Mouse (Mus musculus) CH12.LX (cell line): Measurements from ENCODE around the gene Anxa11. TPM values are rescaled to one million over a fixed set of nuclear protein-coding genes. Genes with fewer than 3 reads are reported as not detected.

Experiments used
- DNase-seq: peaks from one replicate; pipeline ENCODE4 v3.0.0-alpha.2; 2013; ENCODE audit errors: extremely low read depth
- H3K27ac ChIP-seq: 2 replicates; pipeline ENCODE4 v1.5.1; 2012; ENCODE audit warnings: low read depth, mild to moderate bottlenecking, control low read depth, moderate library complexity; ENCODE audit not compliant: insufficient read depth
- H3K27me3 ChIP-seq: replicated peaks from 2 replicates; pipeline ENCODE3; 2012; ENCODE audit warnings: inconsistent platforms
- H3K36me3 ChIP-seq, 2 experiments: replicated peaks in 1 of 2; 2 replicates each; pipeline versions ENCODE3 to v1.6.1; 2012; ENCODE audit warnings: inconsistent platforms in 1 of 2, low read length in 1 of 2, mild to moderate bottlenecking in 1 of 2, mixed read lengths in 1 of 2, moderate library complexity in 1 of 2; ENCODE audit not compliant: control insufficient read depth in 1 of 2, insufficient read depth in 1 of 2
- H3K4me1 ChIP-seq, 2 experiments: 2 replicates each; pipeline ENCODE4 v1.6.1; 2012; ENCODE audit warnings: inconsistent platforms in 1 of 2, moderate library complexity in 1 of 2; ENCODE audit not compliant: insufficient read depth in 2 of 2, control insufficient read depth in 1 of 2
- H3K4me2 ChIP-seq: 2 replicates; pipeline ENCODE4 v1.6.1; 2012; ENCODE audit warnings: low read depth, mild to moderate bottlenecking, control low read depth; ENCODE audit not compliant: poor library complexity, insufficient read depth, severe bottlenecking
- H3K4me3 ChIP-seq, 3 experiments: fragments of 150-350 bp in 1 of 3; sonication (generic) in 1 of 3; replicated peaks in 1 of 3; 2 replicates each; pipeline versions ENCODE3 to v1.5.1; 2011 to 2012; ENCODE audit warnings: low read depth in 2 of 3, low read length in 2 of 3, mild to moderate bottlenecking in 2 of 3, moderate library complexity in 2 of 3, control low read depth in 1 of 3, improper control_type of control experiment in 1 of 3, inconsistent platforms in 1 of 3, mixed read lengths in 1 of 3; ENCODE audit not compliant: poor library complexity in 1 of 3
- H3K79me2 ChIP-seq: replicated peaks from 2 replicates; pipeline ENCODE4 v1.6.1; 2012; ENCODE audit warnings: mild to moderate bottlenecking, moderate library complexity; ENCODE audit not compliant: control insufficient read depth, poor library complexity, insufficient read depth, severe bottlenecking; ENCODE audit errors: extremely low read depth
- H3K9ac ChIP-seq: 2 replicates; pipeline ENCODE4 v1.6.1; 2012; ENCODE audit warnings: low read depth, mild to moderate bottlenecking, control low read depth, moderate library complexity; ENCODE audit not compliant: insufficient read depth
- H3K9me3 ChIP-seq: replicated peaks from 2 replicates; pipeline ENCODE3; 2012; ENCODE audit warnings: low read length, inconsistent platforms, mixed read lengths
- CHD1 ChIP-seq: IDR thresholded peaks from 2 replicates; pipeline ENCODE4 v1.6.1; 2012; ENCODE audit warnings: low read depth, low read length, improper control_type of control experiment, inconsistent platforms
- CHD2 ChIP-seq: IDR thresholded peaks from 2 replicates; pipeline ENCODE4 v1.6.1; 2011; ENCODE audit warnings: low read length, improper control_type of control experiment
- E2F4 ChIP-seq: IDR thresholded peaks from 2 replicates; pipeline ENCODE4 v1.6.1; 2011; ENCODE audit warnings: low read depth, low read length, improper control_type of control experiment; ENCODE audit not compliant: insufficient replicate concordance
- EP300 ChIP-seq: IDR thresholded peaks from 2 replicates; pipeline ENCODE4 v1.6.1; 2011; ENCODE audit warnings: low read length, improper control_type of control experiment
- IRF4 ChIP-seq: IDR thresholded peaks from 2 replicates; pipeline ENCODE4 v1.6.1; 2014; ENCODE audit warnings: low read depth, mild to moderate bottlenecking, inconsistent platforms, low read length, improper control_type of control experiment
- MAZ ChIP-seq: IDR thresholded peaks from 2 replicates; pipeline ENCODE4 v1.6.1; 2012; ENCODE audit warnings: low read depth, mild to moderate bottlenecking, inconsistent platforms, low read length, improper control_type of control experiment, moderate library complexity
- MEF2A ChIP-seq: IDR thresholded peaks from 2 replicates; pipeline ENCODE4 v1.6.1; 2014; ENCODE audit warnings: low read depth, mild to moderate bottlenecking, inconsistent platforms, low read length, improper control_type of control experiment, borderline replicate concordance
- NELFE ChIP-seq: IDR thresholded peaks from 2 replicates; pipeline ENCODE4 v1.6.1; 2011; ENCODE audit warnings: low read depth, low read length, improper control_type of control experiment
- POLR2AphosphoS2 ChIP-seq: IDR thresholded peaks from 2 replicates; pipeline ENCODE4 v1.6.1; 2011; ENCODE audit warnings: low read depth, low read length, improper control_type of control experiment
- RAD21 ChIP-seq: IDR thresholded peaks from 2 replicates; pipeline ENCODE4 v1.6.1; 2011; ENCODE audit warnings: low read depth, mild to moderate bottlenecking, low read length, improper control_type of control experiment, moderate library complexity
- RCOR1 ChIP-seq: conservative IDR thresholded peaks from 2 replicates; pipeline ENCODE4 v1.6.1; 2012; ENCODE audit warnings: low read depth, mild to moderate bottlenecking, inconsistent platforms, low read length, improper control_type of control experiment
- SIN3A ChIP-seq: IDR thresholded peaks from 2 replicates; pipeline ENCODE4 v1.6.1; 2012; ENCODE audit warnings: low read length, improper control_type of control experiment, inconsistent platforms
- TBP ChIP-seq: conservative IDR thresholded peaks from 2 replicates; pipeline ENCODE4 v1.6.1; 2011; ENCODE audit warnings: low read depth, low read length, improper control_type of control experiment
- USF2 ChIP-seq: conservative IDR thresholded peaks from 2 replicates; pipeline ENCODE4 v1.6.1; 2011; ENCODE audit warnings: low read depth, low read length, improper control_type of control experiment
- ZKSCAN1 ChIP-seq: IDR thresholded peaks from 2 replicates; pipeline ENCODE4 v1.6.1; 2012; ENCODE audit warnings: low read depth, inconsistent platforms, low read length, improper control_type of control experiment, borderline replicate concordance
- ZMIZ1 ChIP-seq: IDR thresholded peaks from 2 replicates; pipeline ENCODE4 v1.6.1; 2012; ENCODE audit warnings: low read depth, mild to moderate bottlenecking, inconsistent platforms, low read length, improper control_type of control experiment
- ZNF384 ChIP-seq: IDR thresholded peaks from 2 replicates; pipeline ENCODE4 v1.6.1; 2012; ENCODE audit warnings: low read depth, low read length, improper control_type of control experiment, inconsistent platforms
- dilution Hi-C: fragments of 300-500 bp; cut with MboI; formaldehyde crosslinking; loops from 2 replicates; pipeline ENCODE4 v1.14.3; 2020; ENCODE audit warnings: low sequenced_read_pairs; ENCODE audit not compliant: extremely low pct_unique_long_range_greater_than_20kb, extremely low pct_ligation_motif_present
- in situ Hi-C: fragments of 300-500 bp; cut with MboI; formaldehyde crosslinking; loops from 3 replicates; pipeline ENCODE4 v1.14.3; 2019; ENCODE audit warnings: low sequenced_read_pairs, low pct_ligation_motif_present, low pct_unique_long_range_greater_than_20kb, mixed read lengths
- polyA plus RNA-seq: library from polyadenylated mRNA; unstranded; fragments of >175 nt; gene quantifications from 2 replicates; pipeline ENCODE4 v1.2.1, GENCODE M21; 2012; ENCODE audit warnings: low read depth; ENCODE audit not compliant: insufficient read length
- total RNA-seq, 2 experiments: library from RNA; depleted of rRNA; stranded (reverse); fragments of 300-350 nt in 1 of 2; fragments of >200 nt in 1 of 2; gene quantifications; 2 replicates each; pipeline ENCODE4 v1.2.3; 2012 to 2014

Anxa11 gene
- total and polyA plus RNA-seq, 3 experiments = 5.0 to 35.0 (median 8.4) TPM

- Histone ChIP-seq H3K9me3 (no peaks in the 10 kb centered on the region), H3K79me2 (no peaks in the 10 kb centered on the region), H3K4me1 (peaks cover 0 to 11% of the 10 kb centered on the region in 2 experiments; a peak in 2 of 4 replicates), H3K27ac (no peak overlapping the region), H3K27me3 (peaks cover 8% of the 10 kb centered on the region), H3K4me2 (no peak overlapping the region), H3K4me3 (no peak overlapping the region), H3K9ac (no peak overlapping the region), H3K36me3 (no peaks in the 10 kb centered on the region)
- dilution Hi-C loops (no loop called here), in situ Hi-C loops (no loop called here)
- DNase-seq = no peak
- TF ChIP-seq MAZ (no peak), ZNF384 (no peak), ZKSCAN1 (no peak), RAD21 (no peak), POLR2AphosphoS2 (no peak), CHD2 (no peak), IRF4 (no peak), CHD1 (no peak), E2F4 (no peak), NELFE (no peak)
These were observed 17.0 kb upstream of the Anxa11 start for GRCm38 (mm10) chr14:25824995-25825394.

GRCm38 (mm10) chr14:25825880-25826626 is 15.9 kb upstream of the Anxa11 start:
- Histone ChIP-seq H3K4me2 (no peak overlapping the region), H3K9me3 (no peaks in the 10 kb centered on the region), H3K79me2 (no peaks in the 10 kb centered on the region), H3K27me3 (peaks cover 8% of the 10 kb centered on the region), H3K36me3 (no peaks in the 10 kb centered on the region), H3K9ac (no peak overlapping the region), H3K4me1 (peaks cover 0 to 11% of the 10 kb centered on the region in 2 experiments; a peak in 2 of 4 replicates), H3K4me3 (no peak overlapping the region), H3K27ac (no peak overlapping the region)
- DNase-seq = no peak
- dilution Hi-C loops (no loop called here), in situ Hi-C loops (no loop called here)
- TF ChIP-seq ZMIZ1 (no peak), IRF4 (no peak), RCOR1 (no peak), SIN3A (no peak), EP300 (no peak), MEF2A (no peak), CHD2 (no peak), TBP (no peak), USF2 (no peak)
